Mouse (Mus musculus): ENCODE data around the gene Tuba4a. TPM values are rescaled to one million over a fixed set of nuclear protein-coding genes. Genes with fewer than 3 reads are reported as not detected.

Tuba4a gene
- polyA plus RNA-seq, 1 experiment from 2014 or later, result 170 TPM

GRCm38 (mm10) chr1:75168093-75168471, 51.6 kb downstream of the Tuba4a start:
- DNase-seq (ENCODE audit: low spot score), result no peak

Small RNA genes within 50 kb of the gene (microRNA-seq; reads per million reads assigned to microRNA genes)
- gene Gm27943 (ENCODE audit: borderline number of aligned reads), result not detected

Other genes with a start within 250 kb of the Tuba4a start
- gene Nhej1, start 94.7 kb downstream of the Tuba4a start, polyA plus RNA-seq (2015; fragmentation: Nextera tagmentation; extraction: Ambion mirVana), result 14.6 and 15.7 TPM in 2 replicates
- gene Slc23a3, start 86.0 kb downstream of the Tuba4a start, polyA plus RNA-seq (2015; fragmentation: Nextera tagmentation; extraction: Ambion mirVana), result 0.20 and 0.41 TPM in 2 replicates
- gene Cnppd1, start 77.2 kb downstream of the Tuba4a start, polyA plus RNA-seq (2015; fragmentation: Nextera tagmentation; extraction: Ambion mirVana), result 74.5 and 79.4 TPM in 2 replicates
- gene Retreg2, start 77.1 kb downstream of the Tuba4a start, polyA plus RNA-seq (2015; fragmentation: Nextera tagmentation; extraction: Ambion mirVana), result 41.8 and 43.7 TPM in 2 replicates
- gene Zfand2b, start 51.2 kb downstream of the Tuba4a start, polyA plus RNA-seq (2015; fragmentation: Nextera tagmentation; extraction: Ambion mirVana), result 47.8 and 48.6 TPM in 2 replicates
- gene Abcb6, start 39.5 kb downstream of the Tuba4a start, polyA plus RNA-seq (2015; fragmentation: Nextera tagmentation; extraction: Ambion mirVana), result 9.4 and 11.4 TPM in 2 replicates
- gene Ankzf1, start 27.7 kb downstream of the Tuba4a start, polyA plus RNA-seq (2015; fragmentation: Nextera tagmentation; extraction: Ambion mirVana), result 16.0 and 17.7 TPM in 2 replicates
- gene Atg9a, start 27.7 kb downstream of the Tuba4a start, polyA plus RNA-seq (2015; fragmentation: Nextera tagmentation; extraction: Ambion mirVana), result 12.7 and 14.3 TPM in 2 replicates
- gene Glb1l, start 9.1 kb downstream of the Tuba4a start, polyA plus RNA-seq (2015; fragmentation: Nextera tagmentation; extraction: Ambion mirVana), result 10.9 and 11.3 TPM in 2 replicates
- gene Stk16, start 9.0 kb downstream of the Tuba4a start, polyA plus RNA-seq (2015; fragmentation: Nextera tagmentation; extraction: Ambion mirVana), result 114 and 120 TPM in 2 replicates
- 0.78 and 0.96 TPM in 2 replicates for gene A630095N17Rik, start 12.2 kb upstream of the Tuba4a start, polyA plus RNA-seq (2015; fragmentation: Nextera tagmentation; extraction: Ambion mirVana)
- 14.2 and 14.7 TPM in 2 replicates for gene Dnajb2, start 16.5 kb upstream of the Tuba4a start, polyA plus RNA-seq (2015; fragmentation: Nextera tagmentation; extraction: Ambion mirVana)
- 0.98 and 1.1 TPM in 2 replicates for gene Ptprn, start 44.6 kb upstream of the Tuba4a start, polyA plus RNA-seq (2015; fragmentation: Nextera tagmentation; extraction: Ambion mirVana)
- gene Resp18, start 58.5 kb upstream of the Tuba4a start, polyA plus RNA-seq (2015; fragmentation: Nextera tagmentation; extraction: Ambion mirVana), result 1.5 and 1.7 TPM in 2 replicates
- gene Dnpep, start 98.1 kb upstream of the Tuba4a start, polyA plus RNA-seq (2015; fragmentation: Nextera tagmentation; extraction: Ambion mirVana), result 84.3 and 87.0 TPM in 2 replicates
- 6.0 and 7.4 TPM in 2 replicates for gene Des, start 140.5 kb upstream of the Tuba4a start, polyA plus RNA-seq (2015; fragmentation: Nextera tagmentation; extraction: Ambion mirVana)
- 1.6 and 1.8 TPM in 2 replicates for gene Speg, start 155.4 kb upstream of the Tuba4a start, polyA plus RNA-seq (2015; fragmentation: Nextera tagmentation; extraction: Ambion mirVana)
- gene Gmppa, start 216.1 kb upstream of the Tuba4a start, polyA plus RNA-seq (2015; fragmentation: Nextera tagmentation; extraction: Ambion mirVana), result 51.4 and 58.5 TPM in 2 replicates
- gene Asic4, start 230.6 kb upstream of the Tuba4a start, polyA plus RNA-seq (2015; fragmentation: Nextera tagmentation; extraction: Ambion mirVana), result not detected in 2 replicates